In the genomic region with DNA sequence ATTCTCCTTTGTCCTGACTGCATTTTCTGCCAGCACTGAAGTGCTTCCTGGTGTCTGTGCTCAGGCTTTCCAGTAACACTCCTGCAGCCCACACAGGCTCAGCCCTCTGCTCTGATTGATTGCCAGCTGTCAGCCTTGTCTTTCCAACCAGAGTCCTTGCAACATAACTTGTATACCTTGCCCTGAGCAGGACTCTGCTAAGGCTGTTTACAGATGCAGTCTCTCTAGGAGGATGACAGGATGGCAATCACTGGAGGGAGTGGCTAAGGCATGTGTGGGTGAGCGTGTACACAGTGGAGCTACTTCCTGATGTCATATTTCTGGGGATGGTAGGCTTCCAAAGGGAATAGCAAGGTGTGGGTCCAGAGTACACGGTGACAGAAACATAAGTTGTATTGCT, we compare ENCODE assay signal across 13 mouse cellular contexts. TPM values are rescaled to one million over a fixed set of nuclear protein-coding genes. Genes with fewer than 3 reads are reported as not detected.
DNase-seq lines count a peak whose midpoint lies in the region; ATAC-seq and TF ChIP-seq lines count a peak whose summit lies in the region.
"Had no signal": no experiment of that assay in that cellular context is flagged by ENCODE, and none has a peak within 500 bp of the region (broad histone marks: within the 10 kb centered on the region; RNA-seq: fewer than 3 reads in every experiment).

No protein-coding gene starts in this region.

- intact Hi-C loops in left cerebral cortex, postnatal 4 days (cut with DNase I), result no loop called here

- H3K9ac ChIP-seq in hindbrain, embryonic 11.5 days (ENCODE audit: low read depth, low read length), result no peak overlapping the region
- peak overlapping the region; percentile 41; the same call in 1 of the 2 replicates for H3K9ac ChIP-seq in midbrain, embryonic 12.5 days (replicated peaks)
- H3K9ac ChIP-seq in lung, postnatal 0 days (replicated peaks; ENCODE audit: low read depth), result no peak overlapping the region

- H3K4me1 ChIP-seq in hindbrain, embryonic 11.5 days (replicated peaks; ENCODE audit: control insufficient read depth, insufficient read depth, low read length), result peaks cover 10% of the 10 kb centered on the region; the same call in 1 of the 2 replicates
- peaks cover 61% of the 10 kb centered on the region for H3K4me1 ChIP-seq in midbrain, embryonic 12.5 days
- no peaks in the 10 kb centered on the region for H3K4me1 ChIP-seq in lung, postnatal 0 days (ENCODE audit: insufficient read depth, low read depth, low read length)

- ATAC-seq in hindbrain, embryonic 11.5 days (ENCODE audit: low FRiP score), result no peak
- 0 out of 2 replicates have a peak, but pooled peaks have one; percentile 1 for ATAC-seq in midbrain, embryonic 12.5 days (ENCODE audit: low FRiP score, low read depth)
- ATAC-seq in CD4-positive, CD25-positive, alpha-beta regulatory T cell, adult 4 months, result no peak
- ATAC-seq in lung, postnatal 0 days, result no peak

- TF ChIP-seq CTCF in lung, postnatal 0 days (IDR thresholded peaks at IDR 0.05), result no peak

- peak; percentile 12 for DNase-seq in NIH3T3 (ENCODE audit: low read depth)
- DNase-seq in brain, adult 2 months (ENCODE audit: low read depth, low spot score), result peak; percentile 59
- no peak for DNase-seq in hindbrain, embryonic 11.5 days (ENCODE audit: low spot score)
- no peak for DNase-seq in left cerebral cortex, postnatal 4 days
- no peak for DNase-seq in thymus, postnatal 4 days
- DNase-seq in lung, postnatal 0 days (ENCODE audit: low spot score), result no peak
- DNase-seq: gastrocnemius, postnatal 36 days; heart, postnatal 4 days; lung, postnatal 14 days; thymus, postnatal 14 days had no signal

- TF ChIP-seq EP300 in lung, postnatal 0 days (IDR thresholded peaks at IDR 0.05), result no peak

- WGBS in hindbrain, embryonic 11.5 days, result 80% methylated on average over 2 of the region's 2 CpGs
- 71% methylated on average over 2 of the region's 2 CpGs for WGBS in midbrain, embryonic 12.5 days
- WGBS in lung, postnatal 0 days, result 63% methylated on average over 2 of the region's 2 CpGs

- H3K36me3 ChIP-seq in hindbrain, embryonic 11.5 days (ENCODE audit: control insufficient read depth, insufficient read depth, low read length), result no peaks in the 10 kb centered on the region
- H3K36me3 ChIP-seq in midbrain, embryonic 12.5 days, result no peaks in the 10 kb centered on the region
- H3K36me3 ChIP-seq in lung, postnatal 0 days (ENCODE audit: insufficient read depth, low read length), result no peaks in the 10 kb centered on the region

- H3K27ac ChIP-seq in hindbrain, embryonic 11.5 days (ENCODE audit: low read depth, low read length), result peak overlapping the region; percentile 67
- peak overlapping the region; percentile 93 for H3K27ac ChIP-seq in midbrain, embryonic 12.5 days (replicated peaks)
- H3K27ac ChIP-seq in lung, postnatal 0 days (ENCODE audit: low read length), result no peak overlapping the region
- H3K27ac ChIP-seq: limb, embryonic 13.5 days had no signal

- H3K27me3 ChIP-seq in hindbrain, embryonic 11.5 days (ENCODE audit: control insufficient read depth, insufficient read depth, low read length), result no peaks in the 10 kb centered on the region
- H3K27me3 ChIP-seq in midbrain, embryonic 12.5 days, result peaks cover 27% of the 10 kb centered on the region
- no peaks in the 10 kb centered on the region for H3K27me3 ChIP-seq in lung, postnatal 0 days (replicated peaks; ENCODE audit: insufficient read depth, low read length)
- H3K27me3 ChIP-seq: limb, embryonic 13.5 days had no signal

- H3K4me2 ChIP-seq in hindbrain, embryonic 11.5 days (replicated peaks; ENCODE audit: low read depth, low read length), result no peak overlapping the region
- H3K4me2 ChIP-seq in midbrain, embryonic 12.5 days (replicated peaks), result peak overlapping the region; percentile 40
- H3K4me2 ChIP-seq in lung, postnatal 0 days (replicated peaks; ENCODE audit: low read depth, low read length), result no peak overlapping the region
- H3K4me2 ChIP-seq: limb, embryonic 13.5 days had no signal

- H3K9me3 ChIP-seq in hindbrain, embryonic 11.5 days (ENCODE audit: control insufficient read depth, low read length), result no peaks in the 10 kb centered on the region
- H3K9me3 ChIP-seq in midbrain, embryonic 12.5 days, result no peaks in the 10 kb centered on the region
- no peaks in the 10 kb centered on the region for H3K9me3 ChIP-seq in lung, postnatal 0 days (ENCODE audit: low read length)
- H3K9me3 ChIP-seq: limb, embryonic 13.5 days had no signal

- no peak overlapping the region for H3K4me3 ChIP-seq in hindbrain, embryonic 11.5 days (ENCODE audit: low read depth, low read length)
- no peak overlapping the region for H3K4me3 ChIP-seq in midbrain, embryonic 12.5 days
- no peak overlapping the region for H3K4me3 ChIP-seq in lung, postnatal 0 days (ENCODE audit: low read depth, low read length)
- H3K4me3 ChIP-seq: limb, embryonic 13.5 days had no signal

RNA-seq across cellular contexts. Expression of gene Dmap1, which starts 36.2 kb away (rescaled TPM):
- polyA plus RNA-seq in hindbrain, embryonic 11.5 days (2014; fragmentation: Nextera tagmentation; extraction: Ambion mirVana), result 76.1 and 82.2 TPM in 2 replicates
- polyA plus RNA-seq in midbrain, embryonic 12.5 days (2016; fragmentation: Nextera tagmentation; extraction: Ambion mirVana), result 67.5 and 72.1 TPM in 2 replicates
- 10 to 100 TPM; 46.1 to 47.6 TPM for total RNA-seq in left cerebral cortex, postnatal 4 days (2021)
- polyA plus RNA-seq in CD4-positive, CD25-positive, alpha-beta regulatory T cell, adult 4 months (2017; shearing (Covaris generic)), result 10 to 100 TPM; 25.0 to 31.5 TPM
- polyA plus RNA-seq in lung, postnatal 0 days (2015; fragmentation: Nextera tagmentation; extraction: Ambion mirVana), result 37.0 and 37.8 TPM in 2 replicates

Comparison
In these comparisons a context has a peak if more than half of its experiments do, and no peak if none do; other contexts are left out.
1. DNase-seq: peak in NIH3T3 (single experiment) and brain, adult 2 months (single experiment); none in hindbrain, embryonic 11.5 days (single experiment), left cerebral cortex, postnatal 4 days (single experiment), thymus, postnatal 4 days (single experiment) and lung, postnatal 0 days (single experiment).